9 mouse cellular contexts compared by ENCODE assay signal in the genomic region with DNA sequence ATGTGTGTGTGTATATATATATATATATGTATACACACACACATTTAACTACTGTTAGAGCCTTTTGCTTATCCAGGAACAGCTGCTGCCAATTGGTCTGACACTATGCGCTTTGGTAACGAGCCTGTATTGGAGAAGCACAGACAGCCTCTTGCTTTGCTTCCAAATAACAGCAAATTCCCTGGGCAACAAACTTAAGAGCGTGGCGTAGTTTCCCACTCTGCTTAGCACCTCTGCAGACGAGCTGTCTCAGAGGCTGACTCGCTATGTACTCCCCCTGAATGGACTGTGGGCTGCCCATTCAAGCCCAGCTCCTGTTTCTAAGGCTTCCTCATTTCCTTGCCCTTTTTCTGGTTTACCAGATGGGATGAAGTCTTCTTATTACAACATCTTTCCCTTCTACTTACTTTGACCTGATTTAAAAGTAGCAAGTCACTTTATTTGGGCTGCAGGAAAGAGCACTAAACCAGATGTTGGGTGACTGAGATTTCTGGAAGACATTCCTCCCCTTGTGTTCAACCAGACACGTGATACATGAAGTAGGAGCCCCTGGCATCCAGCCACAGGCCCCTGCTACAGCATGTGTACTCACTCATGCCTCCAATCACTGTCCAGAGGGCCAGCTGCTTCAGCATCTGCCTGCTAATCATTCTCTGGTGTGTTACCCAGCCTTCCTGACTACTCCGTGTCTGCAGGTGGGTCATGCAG.
DNase-seq lines count a peak whose midpoint lies in the region; ATAC-seq and TF ChIP-seq lines count a peak whose summit lies in the region.
"Had no signal": no experiment of that assay in that cellular context is flagged by ENCODE, and none has a peak within 500 bp of the region (broad histone marks: within the 10 kb centered on the region; RNA-seq: fewer than 3 reads in every experiment).

No protein-coding gene starts in this region.

- peak; percentile 33; the same call in 1 of the 2 replicates for ATAC-seq in kidney, postnatal 0 days (replicated peaks; ENCODE audit: low FRiP score, low read depth)
- ATAC-seq: midbrain, embryonic 16.5 days had no signal

- no peaks in the 10 kb centered on the region for H3K4me1 ChIP-seq in kidney, postnatal 0 days (replicated peaks; ENCODE audit: insufficient read depth, low read length)
- H3K4me1 ChIP-seq in kidney, adult 2 months (ENCODE audit: control insufficient read depth, insufficient read depth, low read length): no peaks in the 10 kb centered on the region
- no peaks in the 10 kb centered on the region for H3K4me1 ChIP-seq in embryonic facial prominence, embryonic 10.5 days
- H3K4me1 ChIP-seq in midbrain, embryonic 10.5 days: no peaks in the 10 kb centered on the region

- no peak overlapping the region for H3K27ac ChIP-seq in kidney, postnatal 0 days
- H3K27ac ChIP-seq in kidney, adult 2 months (ENCODE audit: insufficient read depth, low read depth, low read length): no peak overlapping the region
- H3K27ac ChIP-seq in embryonic facial prominence, embryonic 10.5 days (replicated peaks): no peak overlapping the region
- no peak overlapping the region for H3K27ac ChIP-seq in midbrain, embryonic 10.5 days (replicated peaks)

- no peak overlapping the region for H3K9ac ChIP-seq in kidney, postnatal 0 days (ENCODE audit: low read depth, low read length)

- WGBS in kidney, postnatal 0 days: 34% methylated on average over 8 of the region's 8 CpGs
- WGBS in kidney, adult 2 months: 52% methylated on average over 8 of the region's 8 CpGs
- 79% methylated on average over 8 of the region's 8 CpGs for WGBS in embryonic facial prominence, embryonic 10.5 days
- WGBS in midbrain, embryonic 10.5 days: 82% methylated on average over 8 of the region's 8 CpGs

- no peaks in the 10 kb centered on the region for H3K9me3 ChIP-seq in kidney, postnatal 0 days (replicated peaks; ENCODE audit: low read length)
- H3K9me3 ChIP-seq in embryonic facial prominence, embryonic 10.5 days: no peaks in the 10 kb centered on the region
- H3K9me3 ChIP-seq in midbrain, embryonic 10.5 days (replicated peaks): no peaks in the 10 kb centered on the region

- no peaks in the 10 kb centered on the region for H3K27me3 ChIP-seq in kidney, postnatal 0 days (ENCODE audit: insufficient read depth, low read length)
- no peaks in the 10 kb centered on the region for H3K27me3 ChIP-seq in kidney, adult 2 months (replicated peaks; ENCODE audit: control insufficient read depth, insufficient read depth, low read length)
- no peaks in the 10 kb centered on the region for H3K27me3 ChIP-seq in embryonic facial prominence, embryonic 10.5 days (replicated peaks; ENCODE audit: low read depth, poor library complexity, severe bottlenecking)
- H3K27me3 ChIP-seq in midbrain, embryonic 10.5 days (ENCODE audit: low read depth, poor library complexity, severe bottlenecking): no peaks in the 10 kb centered on the region

- DNase-seq in kidney, postnatal 0 days (ENCODE audit: low spot score): peak; percentile 57
- no peak for DNase-seq in kidney, adult 2 months
- peak; percentile 62 for DNase-seq in embryonic facial prominence, embryonic 10.5 days (ENCODE audit: low spot score)
- peak; percentile 64 to 85 for DNase-seq in gastrocnemius, postnatal 4 days (ENCODE audit: low spot score in 2 of 2)
- DNase-seq in lung, postnatal 14 days: peak; percentile 66
- DNase-seq in ovary, adult 18-20 months (ENCODE audit: low spot score): no peak
- no peak for DNase-seq in midbrain, embryonic 10.5 days (ENCODE audit: low spot score)
- DNase-seq in c-Kit-positive CD71-positive TER-119-positive erythroid progenitor cells, embryonic 14.5 days (ENCODE audit: low spot score): no peak

- no peak overlapping the region for H3K4me2 ChIP-seq in kidney, postnatal 0 days (ENCODE audit: low read length)

- H3K4me3 ChIP-seq in kidney, postnatal 0 days (replicated peaks; ENCODE audit: low read depth, low read length): no peak overlapping the region
- no peak overlapping the region for H3K4me3 ChIP-seq in kidney, adult 2 months (ENCODE audit: insufficient read depth, low read depth, low read length)
- no peak overlapping the region for H3K4me3 ChIP-seq in embryonic facial prominence, embryonic 10.5 days
- no peak overlapping the region for H3K4me3 ChIP-seq in midbrain, embryonic 10.5 days

- TF ChIP-seq CTCF in kidney, postnatal 0 days (IDR thresholded peaks at IDR 0.05; ENCODE audit: low read depth): no peak
- TF ChIP-seq CTCF in kidney, adult 2 months (conservative IDR thresholded peaks at IDR 0.05; ENCODE audit: insufficient read depth, insufficient read length, low read depth, low read length): no peak

- H3K36me3 ChIP-seq in kidney, postnatal 0 days (ENCODE audit: insufficient read depth, low read length): no peaks in the 10 kb centered on the region
- no peaks in the 10 kb centered on the region for H3K36me3 ChIP-seq in kidney, adult 2 months (ENCODE audit: control insufficient read depth, insufficient read depth, low read length)
- H3K36me3 ChIP-seq in embryonic facial prominence, embryonic 10.5 days (replicated peaks): no peaks in the 10 kb centered on the region
- H3K36me3 ChIP-seq in midbrain, embryonic 10.5 days: no peaks in the 10 kb centered on the region

- no peak for TF ChIP-seq POLR2A in kidney, adult 2 months (IDR thresholded peaks at IDR 0.05; ENCODE audit: low read depth, low read length)

Comparison
In these comparisons a context has a peak if more than half of its experiments do, and no peak if none do; other contexts are left out.
1. DNase-seq: peak in kidney, postnatal 0 days (single experiment), embryonic facial prominence, embryonic 10.5 days (single experiment), gastrocnemius, postnatal 4 days (2 of 2) and lung, postnatal 14 days (single experiment); none in kidney, adult 2 months (single experiment), ovary, adult 18-20 months (single experiment), midbrain, embryonic 10.5 days (single experiment) and c-Kit-positive CD71-positive TER-119-positive erythroid progenitor cells, embryonic 14.5 days (single experiment).